Mouse (Mus musculus) kidney, postnatal 10 days (tissue): ENCODE data around the gene Dars2.

Experiments used
- DNase-seq: peaks from one replicate; pipeline ENCODE4 v3.0.0; 2021; ENCODE audit warnings: mixed read lengths

Gene Dars2

DNA sequence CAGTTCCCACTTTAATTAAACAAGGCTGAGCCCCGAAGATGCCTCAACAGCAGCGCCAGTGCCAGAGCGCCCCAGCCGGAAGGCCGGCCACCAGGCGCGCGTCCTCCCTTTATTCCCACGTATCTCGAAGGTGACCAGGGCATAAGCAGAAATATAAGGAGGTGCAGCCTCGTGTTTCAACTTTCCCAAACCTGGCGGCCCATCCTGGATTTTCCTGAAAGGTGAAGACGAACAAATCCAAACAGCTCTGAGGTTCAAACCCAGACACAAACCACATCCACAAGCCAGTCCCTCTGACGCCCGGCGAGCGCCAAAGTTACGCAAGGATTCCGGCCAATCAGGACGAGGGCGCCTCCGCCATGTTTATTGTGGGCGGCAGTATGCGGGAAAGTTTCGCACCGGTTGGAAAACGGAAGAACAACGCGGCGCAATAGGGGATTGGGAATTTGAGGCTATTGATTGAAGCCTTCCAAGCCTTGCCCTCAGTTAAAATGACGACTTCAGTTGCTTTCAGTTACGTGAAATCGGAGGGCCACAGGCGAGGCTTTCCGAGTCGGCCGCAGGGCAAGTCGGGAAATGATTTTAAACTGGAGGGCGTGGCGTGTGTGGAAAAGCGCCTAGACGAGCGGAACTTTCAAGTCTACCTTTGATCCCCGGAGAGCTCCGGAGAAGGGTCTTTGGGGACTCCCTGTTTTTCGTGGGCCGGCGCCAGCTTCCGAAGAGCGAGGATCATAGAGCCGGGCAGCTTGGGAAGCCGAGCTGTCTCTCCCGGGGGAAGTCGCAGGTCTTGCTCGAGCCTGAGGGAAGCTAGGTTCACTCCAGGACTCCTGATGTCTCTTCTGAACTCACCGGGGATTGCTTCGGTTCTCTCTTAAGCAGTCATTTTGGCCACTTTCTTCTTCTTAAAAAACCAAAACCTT lies at the start of gene Dars2, which contains the start of gene Cenpl:
TSS of gene Dars2 (minus strand) at position 307 of the 920 bp plus-strand sequence.
TSS of gene Cenpl (plus strand) at position 362 of the 920 bp plus-strand sequence.
- DNase-seq = peak; percentile 97

DNA sequence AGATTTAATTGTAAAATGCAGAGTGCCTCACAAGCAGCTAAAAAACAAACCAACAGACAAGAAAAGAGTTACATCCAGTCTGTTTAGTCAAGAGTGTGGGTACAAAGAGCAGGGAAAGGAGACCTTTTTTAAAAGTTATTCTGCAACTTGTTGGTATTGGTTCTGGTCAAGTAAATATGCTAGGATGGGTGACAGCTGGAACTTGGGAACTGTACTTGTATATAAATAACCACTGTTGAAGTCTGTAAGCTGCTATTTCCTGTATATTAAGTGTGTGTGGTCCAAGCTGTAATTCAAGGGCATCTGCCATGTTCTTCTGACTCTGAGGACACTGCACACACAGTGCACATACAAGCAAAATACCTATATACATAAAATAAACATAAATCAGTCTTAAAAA lies 44.1 kb upstream of the Dars2 start:
- DNase-seq = no peak

DNA sequence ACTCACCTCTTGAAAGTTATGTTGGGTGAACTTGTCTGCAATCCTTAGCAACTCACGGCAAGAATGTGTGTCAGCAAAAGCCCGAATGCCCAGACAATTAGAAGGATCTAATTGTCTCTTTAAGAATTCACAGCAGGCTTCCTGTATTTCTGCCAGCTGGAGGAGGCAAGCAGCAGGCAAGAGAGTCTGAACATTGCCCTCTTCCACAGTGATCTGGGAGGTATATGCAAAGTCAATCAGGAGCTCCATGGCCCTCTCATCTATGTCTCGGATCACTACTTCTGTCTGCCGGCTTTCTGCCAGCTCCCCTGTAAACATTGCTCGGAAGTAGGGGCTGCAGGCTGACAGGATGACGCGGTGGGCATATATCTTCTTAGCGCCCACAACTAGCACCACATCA lies 38.8 kb upstream of the Dars2 start:
- peak; percentile 42 for DNase-seq

DNA sequence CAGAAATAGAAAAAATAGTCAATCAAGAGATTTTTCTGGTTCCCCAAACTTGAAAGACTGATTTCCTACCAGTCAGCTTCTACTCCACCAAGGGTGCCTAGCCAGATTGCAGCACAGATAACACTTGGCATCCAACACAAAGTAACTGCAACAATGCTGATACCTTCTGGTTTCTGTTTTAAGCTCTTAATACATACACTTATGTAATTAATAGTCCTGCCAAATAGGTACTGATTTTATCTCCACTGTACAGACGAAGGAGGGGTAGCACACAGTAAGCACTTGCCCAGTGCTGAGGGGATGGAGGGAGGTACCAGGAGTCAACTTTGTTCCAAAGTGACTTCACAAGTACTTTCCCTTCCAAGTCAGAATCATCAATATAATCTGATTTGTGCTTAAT lies 33.4 kb upstream of the Dars2 start:
- DNase-seq = no peak

DNA sequence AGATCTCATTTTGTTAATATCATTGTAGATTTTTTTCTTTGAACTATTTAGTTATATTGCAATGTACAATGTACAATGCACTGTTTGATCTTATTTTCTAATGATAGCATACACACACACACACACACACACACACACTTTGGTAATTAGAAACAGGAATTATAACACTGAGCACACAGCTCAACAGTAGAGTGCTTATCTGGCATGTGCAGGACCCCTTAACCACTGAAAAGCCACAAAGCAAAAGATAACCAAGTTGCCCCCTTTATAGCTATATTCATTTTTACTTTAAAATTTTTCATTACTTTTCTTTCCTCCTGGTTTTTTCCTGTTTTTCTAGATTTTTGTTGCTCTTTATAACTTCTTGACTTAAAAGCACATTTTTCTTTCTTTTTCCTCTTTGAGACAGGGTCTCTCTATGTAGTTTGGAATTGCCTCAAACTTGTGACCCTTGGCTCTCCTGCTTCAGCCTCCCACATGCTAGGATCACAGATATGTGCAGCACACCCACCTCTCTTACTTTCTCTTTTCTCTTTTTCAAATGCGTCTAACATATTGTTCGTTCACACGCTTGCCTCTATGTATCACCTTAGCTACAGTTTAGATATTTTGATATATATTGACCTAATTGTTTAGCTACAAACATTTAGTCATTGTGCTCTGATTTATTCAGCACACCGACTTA lies 29.4 kb upstream of the Dars2 start:
- DNase-seq = no peak

DNA sequence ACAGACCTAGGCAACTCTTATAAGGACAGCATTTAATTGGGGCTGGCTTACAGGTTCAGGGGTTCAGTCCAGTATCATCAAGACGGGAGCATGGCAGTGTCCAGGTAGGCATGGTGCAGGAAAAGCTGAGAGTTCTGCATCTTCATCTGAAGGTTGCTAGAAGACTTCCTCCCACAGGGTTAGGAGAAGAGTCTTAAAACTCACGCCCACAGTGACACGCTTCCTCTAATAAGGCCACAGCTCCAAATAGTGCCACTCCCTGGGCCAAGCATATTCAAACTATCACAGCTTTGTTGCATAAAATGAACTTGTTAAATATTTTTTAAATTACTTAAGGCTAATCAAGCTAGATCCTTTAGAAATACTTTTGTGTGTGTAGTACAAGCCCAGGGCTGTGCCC lies 6.8 kb upstream of the Dars2 start:
- DNase-seq = no peak

DNA sequence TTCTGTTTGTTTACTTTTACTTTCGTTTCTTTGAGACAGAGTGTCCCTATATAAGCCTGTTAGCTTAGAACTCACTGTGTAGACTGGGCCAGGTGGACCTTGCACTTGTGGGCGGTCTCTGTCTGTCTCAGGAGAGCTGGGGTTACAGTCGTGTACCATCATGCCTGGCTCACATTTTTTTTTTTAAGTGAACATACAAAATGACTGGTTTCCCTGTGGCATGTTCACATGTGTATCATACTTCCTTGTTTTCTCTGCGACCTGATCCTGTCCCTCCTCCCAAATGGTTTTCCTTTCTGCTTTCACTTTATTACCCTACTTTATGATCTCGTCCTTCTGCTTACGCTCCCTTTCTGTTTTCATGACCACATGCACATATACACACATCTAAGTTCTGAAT lies 5.8 kb upstream of the Dars2 start:
- peak; percentile 53 for DNase-seq

DNA sequence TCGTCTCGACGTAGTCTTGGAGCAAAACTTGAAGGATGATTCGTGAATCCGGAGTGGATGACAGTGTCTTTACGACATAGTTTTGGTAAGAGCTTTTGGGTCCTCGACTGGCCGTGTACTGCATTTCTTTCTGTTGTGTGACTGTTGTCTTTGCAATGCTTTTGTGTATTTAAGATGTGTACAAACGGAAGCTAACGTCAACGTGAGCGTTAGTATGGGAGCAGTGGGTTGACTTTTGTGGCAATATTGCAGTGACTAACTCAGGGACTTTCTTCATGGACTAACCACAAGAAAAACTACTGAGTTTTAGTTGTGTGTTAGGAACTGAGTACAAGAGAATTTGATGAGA lies 788 bp upstream of the Dars2 start:
- no peak for DNase-seq

DNA sequence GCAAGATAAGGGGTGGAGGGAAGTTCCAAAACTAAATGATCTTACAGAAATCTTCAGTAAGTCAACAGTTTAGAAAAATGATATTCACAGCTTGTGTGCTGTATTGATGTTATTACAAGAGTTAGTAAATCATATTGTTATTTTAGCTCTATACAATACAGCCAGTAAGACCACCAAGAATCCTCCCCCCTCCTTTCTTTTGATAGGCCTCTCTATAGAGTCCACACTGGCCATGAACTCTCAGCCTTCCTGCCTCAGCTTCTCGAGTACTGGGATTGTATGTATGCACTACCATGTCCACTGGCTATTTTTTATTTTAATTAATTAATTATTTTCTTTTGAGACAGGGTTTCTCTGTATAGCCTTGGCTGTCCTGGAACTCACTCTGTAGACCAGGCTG lies 7.1 kb downstream of the Dars2 start:
- no peak for DNase-seq

DNA sequence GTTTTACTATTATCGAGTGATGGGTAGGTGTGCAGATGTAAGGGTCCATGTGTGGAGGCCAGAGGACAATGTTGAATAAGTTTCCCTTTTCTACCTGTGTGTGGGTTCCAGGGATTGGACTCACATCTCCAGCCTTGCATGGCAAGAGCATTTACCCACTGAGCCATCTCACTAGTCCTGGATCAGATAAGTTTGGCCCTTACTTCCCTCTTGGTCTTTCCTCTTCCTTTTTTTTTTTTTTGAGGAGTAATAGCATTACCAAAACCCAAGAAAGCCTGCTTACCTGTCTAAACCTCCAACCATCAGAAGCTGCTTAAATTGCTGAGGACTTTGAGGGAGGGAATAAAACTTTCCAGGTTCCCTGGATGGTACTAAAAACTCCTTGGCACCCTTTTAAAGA lies 13.3 kb downstream of the Dars2 start:
- DNase-seq = no peak

DNA sequence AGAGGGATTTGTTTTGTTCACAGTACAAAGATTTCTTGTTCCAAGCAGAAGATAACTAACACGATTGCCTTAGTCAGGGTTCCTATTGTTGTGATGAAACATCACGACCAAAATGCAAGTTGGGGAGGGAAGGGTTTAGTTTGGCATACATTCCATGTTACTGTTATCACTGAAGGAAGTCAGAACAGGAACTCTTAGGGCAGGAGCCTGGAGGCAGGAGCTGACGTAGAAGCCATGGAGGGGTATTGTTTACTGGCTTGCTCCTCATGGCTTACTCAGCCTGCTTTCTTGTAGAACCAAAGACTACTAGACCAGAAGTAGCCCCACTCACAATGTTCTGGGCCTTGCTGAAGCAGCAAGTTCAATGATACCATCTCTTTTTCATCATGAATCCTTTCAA lies 23.5 kb downstream of the Dars2 start:
- no peak for DNase-seq

DNA sequence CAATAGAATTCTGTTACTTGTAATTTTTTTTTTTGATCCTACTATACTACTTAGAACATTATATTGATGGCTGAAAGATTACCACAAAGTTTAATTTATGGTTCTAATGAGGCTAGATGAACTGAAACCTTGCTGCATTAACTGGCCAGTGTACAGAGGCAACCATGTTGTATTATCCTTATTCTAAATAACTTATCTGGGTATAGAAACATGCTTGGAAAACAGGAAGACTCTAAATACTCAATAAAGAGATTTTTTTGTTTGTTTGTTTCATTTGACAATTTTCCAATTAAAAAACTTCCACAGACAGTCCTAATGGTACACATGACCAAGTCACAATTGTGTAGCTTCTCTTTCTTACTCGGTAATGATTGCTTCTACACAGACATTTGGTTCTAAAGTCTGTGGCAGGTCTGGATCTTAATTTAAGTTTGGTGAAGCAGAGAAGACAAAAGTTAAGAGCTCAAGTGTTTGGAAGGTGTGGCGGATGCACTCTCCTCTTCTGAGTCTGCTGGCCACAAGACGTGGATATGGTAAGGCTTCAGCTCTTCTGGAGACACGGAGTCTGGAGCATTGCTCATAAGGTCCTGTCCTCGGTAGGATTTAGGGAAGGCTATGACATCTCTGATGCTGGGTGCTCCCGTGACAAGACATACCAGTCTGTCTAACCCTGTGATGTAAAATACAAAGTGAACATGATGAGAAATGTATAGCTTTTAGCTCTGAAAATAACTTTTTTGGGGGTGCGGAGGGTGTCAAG lies 29.0 kb downstream of the Dars2 start:
- no peak for DNase-seq

DNA sequence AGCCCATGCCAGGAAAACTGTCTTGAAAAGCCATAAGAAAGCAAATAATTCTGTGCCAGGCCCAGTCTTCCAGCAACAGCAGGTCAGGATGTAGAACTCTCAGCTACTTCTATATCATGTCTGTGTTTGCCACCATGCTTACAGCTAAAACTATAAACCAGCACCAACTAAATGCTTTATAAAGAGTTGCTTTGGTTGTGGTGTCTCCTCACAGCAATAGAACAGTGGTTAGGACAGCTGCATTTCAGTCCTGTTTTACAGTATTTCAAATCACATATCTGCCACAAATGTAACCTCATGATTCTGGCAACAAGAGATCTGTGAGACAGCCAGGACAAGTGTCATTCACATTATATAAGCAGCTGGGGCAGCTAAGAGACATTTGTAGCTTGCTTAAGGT lies 29.6 kb downstream of the Dars2 start:
- no peak for DNase-seq

DNA sequence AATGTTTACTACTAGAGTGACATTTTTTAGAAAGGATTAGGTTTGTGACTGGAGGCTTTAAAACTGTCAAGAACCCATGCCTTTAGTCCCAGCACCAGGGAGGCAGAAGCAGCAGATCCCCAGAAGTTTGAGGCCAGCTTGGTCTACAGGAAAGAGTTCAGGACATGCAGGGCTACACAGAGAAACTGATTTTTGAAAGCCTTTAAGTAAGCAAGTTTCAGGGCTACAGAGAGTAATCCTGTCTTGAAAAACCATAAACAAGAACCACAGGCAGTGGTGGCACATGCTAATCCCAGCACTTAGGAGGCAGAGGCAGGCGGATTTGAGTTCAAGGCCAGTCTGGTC lies 30.1 kb downstream of the Dars2 start:
- DNase-seq = no peak

DNA sequence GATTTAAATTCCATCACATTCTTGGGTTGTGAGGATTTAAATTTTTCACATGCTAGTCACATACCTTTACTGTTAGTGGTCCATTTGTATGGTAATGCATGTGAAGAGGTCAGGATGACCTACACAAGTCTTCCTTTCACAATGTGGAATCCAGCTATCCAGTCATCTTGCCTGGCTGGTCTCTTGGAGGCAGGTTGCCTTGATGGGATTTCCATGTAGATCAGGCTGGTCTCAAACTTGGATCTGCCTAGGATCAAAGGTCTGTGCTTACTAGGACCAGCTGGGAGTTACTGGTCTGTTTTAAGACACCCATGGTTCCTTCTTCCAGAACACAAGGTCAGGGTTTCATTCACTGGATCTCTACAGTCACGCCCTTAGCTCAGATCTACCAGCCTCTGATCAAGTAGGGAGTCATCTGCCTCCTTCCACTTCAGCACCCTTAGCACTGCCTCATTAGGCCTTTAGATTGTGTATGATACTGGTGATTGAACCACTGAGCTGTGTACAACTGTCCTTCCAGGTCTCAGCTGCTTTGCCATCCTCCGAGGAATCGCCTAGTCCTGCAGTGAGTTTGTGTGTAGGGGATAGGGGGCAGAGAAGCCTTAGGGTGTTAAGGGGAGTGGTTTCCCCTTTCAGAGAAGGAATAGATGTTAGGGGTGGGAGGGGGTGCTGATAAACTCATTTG lies 30.6 kb downstream of the Dars2 start:
- peak; percentile 11 for DNase-seq

DNA sequence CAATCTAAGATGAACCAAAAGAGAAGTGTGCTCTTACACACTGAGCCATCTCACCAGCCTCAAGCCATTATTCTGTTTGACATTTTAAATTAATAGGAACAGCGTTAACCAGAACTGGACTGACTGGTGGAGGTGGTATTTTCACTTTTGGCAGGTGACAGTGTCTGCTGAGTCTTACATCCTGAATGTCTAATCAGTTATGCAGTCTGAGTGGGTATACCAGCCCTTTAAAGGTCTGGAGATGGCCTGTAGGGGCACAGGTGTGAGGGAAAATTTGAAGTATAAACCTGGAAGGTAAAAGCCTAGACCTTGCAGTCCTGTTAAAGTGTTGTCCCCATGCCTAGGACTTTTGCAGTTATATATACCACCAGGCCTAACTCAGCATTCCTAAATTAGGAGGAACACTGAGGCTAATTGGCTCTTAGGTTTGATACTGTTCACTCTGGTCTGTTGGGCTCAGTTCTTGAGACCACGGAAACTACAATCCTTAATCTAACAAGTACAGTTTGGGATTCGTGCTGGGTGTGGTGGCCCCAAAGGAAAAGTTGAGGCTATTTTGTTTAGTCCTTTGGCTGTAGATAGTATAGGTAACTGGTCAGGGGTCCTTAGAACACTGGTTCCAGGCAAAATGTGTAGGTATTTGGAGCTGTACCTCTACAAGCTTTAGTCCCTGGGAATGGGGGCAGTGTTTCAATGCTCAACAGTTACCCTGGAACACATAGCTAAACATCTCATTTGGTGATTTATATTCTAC lies 31.3 kb downstream of the Dars2 start:
- no peak for DNase-seq

DNA sequence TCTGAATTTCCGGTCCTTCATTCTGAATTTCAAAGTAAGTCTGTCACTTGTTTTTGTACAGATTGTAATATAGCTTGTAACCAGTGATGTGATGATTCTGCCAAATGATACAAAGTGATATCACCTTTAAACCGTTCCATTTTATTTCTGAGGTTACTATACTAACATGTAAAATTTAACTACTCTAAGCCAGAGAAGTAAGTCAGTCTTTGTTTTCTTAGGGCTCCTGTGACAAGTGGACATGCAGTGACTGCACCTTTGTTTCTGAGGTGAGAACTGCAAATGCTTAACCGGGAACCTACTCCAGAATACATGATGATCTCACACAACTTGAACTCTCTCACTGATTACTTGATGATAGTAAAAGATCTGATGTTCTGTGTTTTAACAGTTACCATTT lies 32.5 kb downstream of the Dars2 start:
- DNase-seq = no peak

DNA sequence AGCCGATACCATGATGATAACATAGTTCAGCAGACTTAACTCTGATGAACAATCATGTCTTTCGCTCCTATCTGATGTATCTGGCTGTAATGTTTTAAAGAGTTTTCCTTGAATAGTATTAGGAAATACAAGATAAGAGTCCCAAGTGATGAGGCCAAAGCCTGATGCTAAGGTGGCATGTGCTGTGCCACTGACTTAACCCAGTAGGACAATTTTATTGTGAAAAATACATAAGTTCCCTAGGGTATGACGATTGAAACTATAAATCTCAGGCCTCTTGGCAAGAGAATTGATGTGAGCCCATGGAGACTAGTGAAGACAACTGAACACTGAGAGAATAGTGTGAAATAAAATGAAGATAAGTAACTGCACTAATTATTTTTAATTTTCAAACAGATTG lies 32.9 kb downstream of the Dars2 start:
- DNase-seq = no peak

DNA sequence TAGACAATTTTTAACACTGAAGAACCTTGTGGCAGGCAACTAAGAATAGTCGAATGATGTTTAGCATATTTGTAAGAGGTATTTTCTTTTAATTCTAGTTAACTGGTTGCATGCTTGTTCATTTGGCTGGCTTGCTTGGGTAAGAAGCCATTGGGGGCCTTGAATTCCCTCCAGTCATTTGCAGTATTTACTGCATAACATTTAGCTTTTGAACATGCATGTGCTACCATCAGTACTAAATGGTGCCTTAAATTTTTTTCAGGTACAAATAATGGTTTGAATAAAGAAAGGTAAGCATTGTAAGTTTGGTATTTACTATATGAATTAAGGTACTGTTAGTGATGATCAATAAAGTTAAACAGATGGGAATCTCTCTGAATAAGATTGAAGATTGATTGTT lies 33.4 kb downstream of the Dars2 start:
- no peak for DNase-seq

DNA sequence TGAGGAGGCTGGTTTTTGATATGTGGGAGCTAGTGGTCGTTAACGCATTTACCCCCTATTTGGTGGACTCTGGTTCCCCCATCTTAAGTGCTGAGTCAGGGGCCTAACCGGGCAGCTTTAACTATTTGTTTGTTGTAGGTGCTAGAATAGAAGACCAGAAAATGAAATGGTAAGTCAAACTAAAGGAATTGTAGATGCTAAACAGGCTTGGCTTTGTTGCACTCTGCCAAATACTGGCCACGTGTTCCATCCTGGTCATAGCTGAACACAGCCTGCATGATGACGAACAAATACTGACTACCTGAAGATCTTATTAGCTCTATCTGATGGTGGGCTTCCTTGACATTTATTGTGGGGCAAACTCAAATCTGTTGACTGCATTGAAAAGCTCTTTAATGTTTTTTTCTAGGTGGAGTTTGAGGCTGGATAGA lies 34.0 kb downstream of the Dars2 start:
- peak; percentile 18 for DNase-seq

DNA sequence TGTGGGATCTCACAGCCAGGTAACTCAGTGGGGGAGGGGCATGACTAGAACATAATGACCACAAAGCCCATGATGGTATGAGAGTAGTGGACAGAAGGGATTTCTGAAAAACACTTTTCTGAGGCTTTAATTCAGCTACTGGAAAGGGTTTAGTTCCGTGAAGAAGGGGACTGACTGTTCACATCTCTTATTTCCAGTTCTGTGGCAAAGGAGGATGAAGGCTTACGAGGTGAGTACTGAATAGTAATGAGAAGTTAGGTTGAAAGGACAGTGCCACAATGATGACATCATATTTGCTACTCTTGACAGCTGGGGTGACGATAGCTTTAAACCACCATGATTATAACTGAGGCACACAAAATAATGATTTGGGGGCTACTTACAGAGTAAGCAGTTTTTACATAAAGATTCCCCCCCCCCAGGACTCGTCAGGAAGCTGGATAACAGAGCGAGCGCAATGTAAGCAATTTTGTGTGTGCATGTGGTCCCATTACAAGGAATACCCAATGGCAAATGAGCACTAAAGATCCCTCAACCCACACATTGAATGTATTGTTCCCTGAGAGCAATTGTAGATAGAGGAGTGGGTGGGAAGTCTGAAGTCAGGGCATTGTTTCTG lies 34.6 kb downstream of the Dars2 start:
- DNase-seq = peak; percentile 29

DNA sequence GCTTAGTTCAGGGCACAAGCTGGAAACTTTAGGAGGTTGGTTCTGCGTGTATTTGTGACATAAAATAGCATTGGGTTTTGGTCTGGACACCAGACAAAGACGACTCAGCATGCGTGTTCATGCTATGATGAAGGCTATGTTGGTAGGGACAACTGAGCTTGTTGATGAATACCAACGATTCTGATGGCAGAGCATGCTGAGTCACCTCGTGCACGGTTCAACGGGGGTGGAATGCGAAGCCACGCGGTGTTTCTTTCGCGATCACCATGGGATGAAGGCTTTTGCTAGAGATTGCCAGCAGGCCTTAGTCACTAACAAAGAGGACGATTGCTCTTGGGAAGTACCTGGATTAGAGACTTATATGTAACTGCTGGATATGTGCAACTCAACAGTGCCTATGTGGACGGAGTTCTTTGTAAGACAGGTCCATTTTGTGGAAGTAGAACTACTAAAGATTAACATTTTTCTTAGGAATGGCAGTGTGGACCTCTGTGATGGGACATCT lies 35.1 kb downstream of the Dars2 start:
- peak; percentile 58 for DNase-seq
